Mouse (Mus musculus) telencephalon, adult 2 months (tissue): ENCODE measurements around the gene Cbln3.

Experiments used
- DNase-seq: peaks from one replicate; pipeline ENCODE4 v3.0.0-alpha.2; 2011; ENCODE audit warnings: low read depth, low spot score

Cbln3 gene

GRCm38 (mm10) chr14:55852646-55853551, 31.3 kb downstream of the Cbln3 start:
- DNase-seq = no peak

GRCm38 (mm10) chr14:55850885-55851284, 33.3 kb downstream of the Cbln3 start:
- no peak for DNase-seq

GRCm38 (mm10) chr14:55845506-55846294, 38.5 kb downstream of the Cbln3 start:
- no peak for DNase-seq

- DNase-seq = no peak
Observed at GRCm38 (mm10) chr14:55842794-55843193, 41.4 kb downstream of the Cbln3 start.

GRCm38 (mm10) chr14:55840853-55841366, 43.3 kb downstream of the Cbln3 start:
- no peak for DNase-seq

- DNase-seq = no peak
Observed at GRCm38 (mm10) chr14:55838740-55839139, 45.5 kb downstream of the Cbln3 start.

- DNase-seq = no peak
Observed at GRCm38 (mm10) chr14:55838312-55838711, 45.9 kb downstream of the Cbln3 start.

GRCm38 (mm10) chr14:55834808-55835533, 49.2 kb downstream of the Cbln3 start:
- DNase-seq = no peak

- DNase-seq = no peak
Observed at GRCm38 (mm10) chr14:55833126-55833525, 51.1 kb downstream of the Cbln3 start.

- DNase-seq = no peak
Observed at GRCm38 (mm10) chr14:55830331-55830730, 53.9 kb downstream of the Cbln3 start.

GRCm38 (mm10) chr14:55829854-55830253, 54.3 kb downstream of the Cbln3 start:
- no peak for DNase-seq
